Mouse (Mus musculus): ENCODE results near the gene Evx1. TPM values are rescaled to one million over a fixed set of nuclear protein-coding genes. Genes with fewer than 3 reads are reported as not detected.

The Evx1 gene
- total RNA-seq, 4 experiments from 2014 or later, result not detected

DNA sequence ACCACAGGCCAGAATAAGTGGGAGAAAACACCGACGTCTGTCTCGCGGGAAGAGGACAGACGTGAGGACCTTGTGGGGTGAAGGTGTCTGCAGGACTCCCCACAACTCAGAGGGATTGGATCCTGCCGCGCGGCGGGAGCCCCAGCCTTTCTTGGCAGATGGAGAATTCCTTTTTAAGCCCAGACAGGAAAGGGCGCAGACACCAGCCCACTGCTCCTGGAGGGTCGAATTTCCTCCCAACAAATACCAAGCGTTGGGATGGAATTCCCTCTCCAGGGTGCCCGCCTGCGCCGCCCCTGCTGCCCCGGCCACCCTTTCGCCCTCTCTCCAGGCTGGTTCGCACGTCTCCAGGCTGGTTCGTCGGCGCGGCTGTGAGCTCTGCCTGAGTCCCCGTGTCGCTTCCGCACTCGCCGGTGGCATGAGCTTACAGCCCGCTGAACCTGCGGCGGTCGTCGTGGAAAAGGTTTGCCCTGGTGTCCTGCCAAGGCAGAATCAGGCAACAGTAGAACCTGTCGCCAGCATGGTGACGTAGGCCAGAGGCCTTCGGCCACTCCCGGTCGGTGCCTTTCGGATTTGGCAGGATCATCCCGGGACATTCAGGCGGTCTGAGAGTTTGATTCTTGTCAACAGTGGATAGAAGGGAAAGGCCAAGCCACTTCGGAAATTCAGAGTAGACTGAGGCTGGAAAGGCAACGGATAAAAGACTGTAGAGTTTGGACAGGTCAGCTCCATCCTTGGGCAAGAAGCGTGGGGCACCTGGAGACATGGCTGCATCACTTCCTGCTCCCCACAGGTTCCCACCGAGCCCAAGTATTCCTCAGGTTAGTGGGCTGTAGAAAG lies 22.1 kb upstream of the Evx1 start:
- no peak for DNase-seq

DNA sequence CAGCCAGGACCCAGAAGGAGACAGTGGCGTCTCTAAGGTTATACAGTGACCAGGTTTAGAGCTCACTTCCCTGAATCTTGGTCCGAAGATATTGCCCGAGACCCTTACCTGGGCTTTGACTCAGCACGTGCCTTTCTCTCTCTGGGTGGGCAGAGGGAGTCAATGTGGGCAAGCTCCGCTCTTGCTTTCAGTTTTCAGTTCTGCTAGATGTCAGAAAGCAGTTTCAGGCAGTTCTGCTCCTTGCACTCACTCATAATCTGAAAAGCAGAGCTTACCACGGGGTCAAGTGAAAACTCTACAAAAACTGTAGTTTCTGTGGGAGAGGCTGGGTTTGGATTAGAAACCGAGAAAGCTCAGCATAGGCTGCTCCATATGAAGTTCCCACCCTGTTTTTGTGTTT lies 21.0 kb upstream of the Evx1 start:
- no peak for DNase-seq

DNA sequence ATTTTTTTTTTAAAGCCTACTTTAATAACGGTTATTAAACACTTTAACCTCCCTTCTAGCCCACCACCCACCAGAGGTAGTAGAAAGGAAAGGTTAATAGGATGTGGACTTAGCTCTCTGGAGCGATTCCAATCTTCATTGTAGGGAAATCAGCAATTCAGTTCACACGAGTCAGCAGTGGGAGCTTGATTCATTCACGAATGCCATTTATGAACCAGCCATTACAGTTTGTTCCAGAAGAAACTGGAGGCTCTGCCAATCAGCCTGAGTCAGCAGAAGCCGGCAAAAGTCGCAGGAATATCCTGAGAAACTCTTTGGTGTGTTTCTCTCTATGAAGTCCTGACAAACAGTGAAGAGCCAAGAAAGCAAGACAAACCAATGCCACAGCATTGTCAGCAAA lies 18.7 kb upstream of the Evx1 start:
- no peak for DNase-seq

DNA sequence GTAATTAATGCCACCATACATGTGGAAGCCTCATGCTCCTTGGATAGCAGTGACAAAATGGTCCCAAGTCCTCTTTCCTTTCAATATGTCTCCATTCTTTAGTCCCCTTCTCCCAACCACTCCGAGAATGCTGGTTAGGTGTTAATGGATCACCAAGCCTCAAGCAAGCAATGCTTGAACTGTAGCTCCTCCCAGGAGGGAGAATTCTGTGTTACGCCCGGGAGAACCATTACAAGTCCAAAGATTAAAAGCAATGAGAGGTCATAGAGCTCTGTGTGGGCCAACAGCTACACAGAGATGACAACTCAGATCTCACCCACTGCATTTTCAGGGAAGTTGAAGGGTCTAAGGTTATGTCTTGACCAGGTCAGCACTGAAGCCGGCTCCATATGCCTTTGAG lies 14.8 kb upstream of the Evx1 start:
- no peak for DNase-seq

DNA sequence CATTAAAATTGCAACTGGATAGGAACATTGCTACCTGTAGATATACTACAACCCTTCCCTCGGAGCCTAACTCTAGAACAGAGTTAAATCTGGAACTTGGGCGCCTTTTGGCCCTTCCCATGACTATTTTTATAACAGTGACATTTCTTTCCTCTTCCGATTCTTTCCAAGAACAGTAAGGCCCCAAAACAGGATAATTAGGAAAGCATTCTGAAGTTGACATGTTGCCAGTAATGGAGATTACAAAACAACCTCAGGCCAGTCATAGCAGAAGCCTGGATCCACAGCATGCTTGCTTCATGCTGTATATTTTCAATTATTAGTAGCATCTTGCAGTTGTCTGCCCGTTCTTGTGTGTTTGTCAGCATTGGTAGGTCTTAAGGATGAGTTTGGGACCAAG lies 12.5 kb upstream of the Evx1 start:
- DNase-seq, result no peak

DNA sequence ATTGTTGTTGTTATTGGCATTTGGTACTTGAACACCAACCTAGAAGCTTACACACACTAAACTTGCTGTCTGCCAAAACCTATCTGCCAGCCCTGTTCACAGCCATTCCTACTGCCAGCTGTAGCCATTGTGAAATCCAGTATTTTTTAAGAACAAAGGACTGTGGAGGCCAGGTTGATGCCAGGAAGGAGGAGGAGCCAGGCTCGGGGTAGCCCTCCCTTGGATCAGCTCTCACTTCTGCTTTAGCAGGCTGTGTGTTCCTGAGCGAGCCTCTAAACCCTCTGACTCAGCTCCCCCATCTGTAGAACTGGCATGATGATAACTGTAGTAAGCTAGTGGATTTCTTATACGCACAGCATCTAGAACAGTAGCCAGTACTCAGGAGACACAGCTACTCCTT lies 9.9 kb upstream of the Evx1 start:
- DNase-seq, result no peak

DNA sequence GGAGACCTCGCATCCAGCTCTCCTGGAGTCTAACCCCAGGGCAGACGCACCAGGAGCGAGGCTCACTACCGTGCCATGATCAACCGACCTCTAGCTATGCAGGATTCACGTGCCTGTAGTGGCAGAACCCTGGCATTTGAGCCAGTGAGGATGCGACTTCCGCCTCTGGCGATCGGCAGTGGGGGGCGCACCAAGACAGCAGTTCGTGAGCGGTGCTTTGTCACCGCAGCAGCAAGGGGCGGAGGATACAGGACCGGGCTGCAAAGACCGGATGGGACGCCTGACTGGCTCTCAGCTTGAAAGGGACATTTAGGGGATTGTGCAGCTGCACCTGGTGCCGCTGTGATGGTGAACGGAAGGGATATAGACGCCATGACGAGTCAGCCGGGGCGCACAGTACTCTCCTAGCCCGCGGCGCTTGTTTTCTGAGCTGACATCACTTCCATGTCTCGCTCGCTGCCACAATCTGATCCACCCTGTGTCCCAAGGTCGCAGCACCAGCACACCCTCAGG lies 7.4 kb upstream of the Evx1 start:
- peak; percentile 55 for DNase-seq

DNA sequence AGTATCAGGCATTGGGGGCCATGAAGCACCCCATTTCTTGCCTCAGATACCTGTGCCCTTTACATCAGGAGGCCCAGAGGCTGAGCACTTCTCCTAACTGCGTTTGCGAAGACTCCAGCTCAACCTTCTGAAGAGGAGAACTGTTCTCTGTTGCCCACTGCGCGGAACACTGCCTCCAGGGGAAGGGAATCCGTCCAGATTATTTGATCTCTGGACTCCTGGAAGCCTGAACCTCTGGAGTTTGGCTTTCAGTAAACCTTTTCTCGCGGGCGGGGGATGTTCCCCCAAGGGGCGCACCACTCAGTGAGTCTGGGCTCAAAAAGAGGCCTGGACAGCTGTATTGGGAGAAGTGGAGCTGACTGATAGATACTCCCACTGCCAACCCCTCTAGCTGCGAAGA lies 3.5 kb upstream of the Evx1 start:
- no peak for DNase-seq

DNA sequence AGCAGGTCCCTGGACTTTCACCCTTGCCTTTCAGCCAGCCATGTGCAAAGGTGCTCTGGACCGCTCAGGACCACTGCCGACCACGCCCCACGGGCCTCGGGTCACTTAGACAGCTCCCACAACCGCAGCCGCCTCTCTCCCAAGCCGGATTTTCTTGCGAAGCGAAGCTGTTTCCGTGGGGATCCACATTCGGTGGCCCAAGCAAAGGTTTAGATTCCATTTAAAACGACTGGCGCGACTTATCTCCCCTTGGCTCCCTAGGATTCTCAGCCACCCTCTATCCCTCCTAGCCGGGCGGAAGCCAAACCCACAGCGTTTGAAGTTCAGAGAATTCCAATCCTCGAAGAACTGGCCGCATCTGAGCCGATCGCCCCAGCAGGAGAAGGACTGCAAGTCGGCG lies 2.9 kb upstream of the Evx1 start:
- no peak for DNase-seq

DNA sequence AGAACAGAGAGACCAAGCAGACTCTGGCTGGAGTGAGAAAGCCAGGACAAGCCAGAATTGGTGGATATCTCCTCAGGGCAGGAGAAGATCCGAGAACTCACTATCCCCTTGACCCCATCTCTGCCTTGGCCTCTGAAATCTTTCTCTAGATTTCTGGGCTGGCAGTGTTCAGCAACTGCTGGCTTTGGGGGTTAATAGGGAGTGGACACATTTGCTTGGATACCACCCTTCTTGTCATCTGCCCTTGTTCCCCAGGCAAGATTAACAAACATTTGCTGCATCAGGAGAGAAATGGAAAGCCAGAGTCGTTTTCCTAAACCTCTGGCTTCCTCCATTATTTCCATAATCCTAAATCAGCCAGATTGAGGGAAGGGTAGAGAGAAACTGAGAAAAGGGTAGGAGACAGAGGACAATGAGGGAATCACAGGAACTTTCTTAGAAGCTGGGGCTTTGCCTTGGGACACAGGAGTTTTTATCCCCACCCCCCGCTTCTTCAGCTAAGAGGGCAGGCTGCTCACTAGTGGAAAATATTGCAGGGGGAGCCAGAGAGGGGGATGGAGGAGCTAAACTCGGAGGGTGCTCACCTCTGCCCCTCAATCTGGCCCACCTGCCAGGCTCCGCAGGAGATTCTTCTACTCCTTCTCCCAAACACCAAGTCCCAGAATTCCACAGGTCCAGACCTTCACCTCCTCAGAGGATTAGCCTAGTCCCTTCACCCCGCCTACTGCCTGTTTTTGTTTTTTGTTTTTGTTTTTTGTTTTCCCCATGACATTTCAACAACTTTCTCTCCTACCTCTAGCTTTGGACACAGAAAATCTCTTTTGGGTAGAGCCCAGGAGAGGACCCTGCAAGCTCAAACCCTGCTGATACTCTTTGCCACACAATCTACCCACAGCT lies 1.4 kb upstream of the Evx1 start:
- no peak for DNase-seq

DNA sequence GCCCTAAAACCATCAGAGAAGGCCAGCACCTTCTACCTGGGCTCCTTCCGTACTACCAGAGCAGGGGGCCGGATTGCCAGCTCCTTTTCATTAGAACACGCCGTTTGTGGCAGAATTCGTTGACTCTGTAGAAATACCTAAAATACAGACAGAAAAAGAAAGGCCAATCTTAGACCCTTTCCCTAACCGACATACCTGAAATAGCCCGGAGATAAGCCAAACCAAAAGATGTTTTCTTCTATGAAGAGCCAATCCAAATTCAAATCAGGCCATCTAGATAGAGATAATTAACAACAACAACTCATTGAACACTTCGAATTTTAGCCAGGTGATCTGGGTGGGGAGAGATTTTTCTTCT lies 761 bp upstream of the Evx1 start:
- DNase-seq, result no peak

DNA sequence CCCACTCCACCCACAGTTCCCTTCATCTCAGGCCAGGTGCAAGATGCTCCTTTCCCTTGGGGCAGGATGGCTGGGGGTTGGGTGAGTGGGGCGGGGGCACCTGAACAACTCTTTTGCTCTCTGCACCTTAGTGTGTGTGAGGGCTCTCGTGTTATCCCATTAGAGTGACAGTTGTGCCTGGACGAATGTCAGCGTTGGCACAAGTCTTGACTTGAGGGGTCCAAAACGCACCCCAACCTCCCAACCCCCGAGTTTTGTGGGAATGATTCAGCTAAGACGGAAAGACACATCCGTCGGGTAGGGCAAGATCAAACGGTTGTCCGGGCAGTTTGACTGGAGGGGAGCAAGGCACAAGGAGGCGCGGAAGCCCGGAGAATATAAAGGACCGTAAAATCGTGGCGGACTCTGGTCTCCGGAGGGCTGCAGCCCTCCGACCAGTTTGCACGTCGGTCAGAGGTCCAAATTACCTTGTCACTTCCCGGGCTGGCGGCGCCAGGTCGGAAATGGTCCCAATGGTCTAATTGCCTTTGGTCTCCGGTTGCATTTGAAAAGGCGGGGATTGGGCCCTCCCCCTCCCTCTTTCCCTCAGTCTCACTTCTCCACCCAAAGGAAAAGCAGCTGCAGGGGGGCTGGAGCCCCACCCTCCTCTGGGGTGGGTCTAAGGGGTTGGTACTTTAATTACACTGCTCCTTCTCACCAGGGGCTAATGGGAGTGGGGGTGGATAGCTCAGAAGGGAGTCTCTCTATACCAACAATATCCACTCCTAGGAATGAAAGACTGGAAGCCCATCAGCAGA lies 1.2 kb downstream of the Evx1 start:
- DNase-seq, result no peak

DNA sequence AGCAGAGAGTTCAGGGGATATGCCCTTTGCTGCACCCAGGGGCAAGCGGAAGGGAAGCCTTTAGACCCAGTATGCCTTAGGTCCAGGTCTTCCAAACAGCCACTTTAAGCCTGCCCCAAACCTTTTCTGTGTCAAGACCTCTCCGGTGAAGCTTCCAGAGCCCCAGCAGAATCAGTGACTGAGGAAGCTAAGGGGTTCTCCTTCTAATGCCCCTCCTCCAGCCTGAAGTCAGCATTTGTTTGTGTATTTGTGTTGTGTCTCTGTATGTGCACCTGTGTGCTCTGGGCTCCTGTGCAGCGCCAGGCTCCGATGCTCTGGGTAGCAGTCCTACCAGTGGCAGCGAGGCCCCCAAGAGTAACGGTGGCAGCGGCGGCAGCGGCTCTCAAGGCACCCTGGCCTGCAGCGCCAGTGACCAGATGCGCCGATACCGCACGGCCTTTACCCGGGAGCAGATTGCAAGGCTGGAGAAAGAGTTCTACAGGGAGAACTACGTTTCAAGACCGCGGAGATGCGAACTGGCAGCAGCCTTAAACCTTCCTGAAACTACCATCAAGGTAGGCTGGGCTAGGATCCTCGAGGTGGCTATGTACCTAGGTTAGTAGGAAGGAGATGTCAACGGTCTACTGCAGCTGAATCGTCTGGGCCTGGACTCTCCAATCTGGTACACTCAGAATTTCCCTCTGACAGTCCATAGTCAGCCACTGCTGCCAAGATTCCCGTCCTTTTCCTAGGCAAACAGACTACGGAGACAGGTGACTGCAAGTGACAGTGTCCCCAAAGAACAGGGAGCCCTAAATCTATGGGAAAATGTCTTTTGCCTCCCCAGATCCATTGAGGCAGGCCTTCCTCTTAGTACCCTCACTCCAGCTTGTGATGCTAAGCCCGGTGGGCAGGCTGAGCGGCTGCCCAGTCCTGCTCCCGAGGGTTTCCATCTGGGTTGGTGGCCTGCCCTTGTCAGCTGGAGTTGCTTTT lies 2.4 kb downstream of the Evx1 start:
- DNase-seq, result no peak

DNA sequence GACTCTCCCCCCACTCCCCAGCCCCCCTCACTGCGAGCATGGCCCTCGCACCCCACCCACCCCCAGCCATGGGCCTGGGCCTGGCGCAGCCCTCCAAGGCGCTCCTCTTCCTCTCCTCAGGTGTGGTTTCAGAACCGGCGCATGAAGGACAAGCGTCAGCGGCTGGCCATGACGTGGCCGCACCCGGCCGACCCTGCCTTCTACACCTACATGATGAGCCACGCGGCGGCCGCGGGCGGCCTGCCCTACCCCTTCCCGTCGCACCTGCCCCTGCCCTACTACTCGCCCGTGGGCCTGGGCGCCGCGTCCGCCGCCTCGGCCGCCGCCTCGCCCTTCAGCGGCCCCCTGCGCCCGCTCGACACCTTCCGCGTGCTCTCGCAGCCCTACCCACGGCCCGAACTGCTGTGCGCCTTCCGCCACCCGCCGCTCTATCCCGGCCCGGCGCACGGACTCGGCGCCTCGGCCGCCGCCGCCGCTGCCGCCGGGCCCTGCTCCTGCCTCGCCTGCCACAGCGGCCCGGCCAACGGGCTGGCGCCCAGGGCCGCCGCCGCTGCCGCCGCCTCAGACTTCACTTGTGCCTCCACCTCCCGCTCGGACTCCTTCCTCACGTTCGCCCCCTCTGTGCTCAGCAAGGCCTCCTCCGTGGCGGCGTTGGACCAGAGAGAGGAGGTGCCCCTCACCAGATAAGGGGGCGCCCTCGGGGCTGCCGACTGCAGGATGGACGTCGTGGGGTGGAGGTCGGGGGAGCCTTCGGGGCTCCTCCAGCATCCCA lies 3.3 kb downstream of the Evx1 start:
- no peak for DNase-seq

DNA sequence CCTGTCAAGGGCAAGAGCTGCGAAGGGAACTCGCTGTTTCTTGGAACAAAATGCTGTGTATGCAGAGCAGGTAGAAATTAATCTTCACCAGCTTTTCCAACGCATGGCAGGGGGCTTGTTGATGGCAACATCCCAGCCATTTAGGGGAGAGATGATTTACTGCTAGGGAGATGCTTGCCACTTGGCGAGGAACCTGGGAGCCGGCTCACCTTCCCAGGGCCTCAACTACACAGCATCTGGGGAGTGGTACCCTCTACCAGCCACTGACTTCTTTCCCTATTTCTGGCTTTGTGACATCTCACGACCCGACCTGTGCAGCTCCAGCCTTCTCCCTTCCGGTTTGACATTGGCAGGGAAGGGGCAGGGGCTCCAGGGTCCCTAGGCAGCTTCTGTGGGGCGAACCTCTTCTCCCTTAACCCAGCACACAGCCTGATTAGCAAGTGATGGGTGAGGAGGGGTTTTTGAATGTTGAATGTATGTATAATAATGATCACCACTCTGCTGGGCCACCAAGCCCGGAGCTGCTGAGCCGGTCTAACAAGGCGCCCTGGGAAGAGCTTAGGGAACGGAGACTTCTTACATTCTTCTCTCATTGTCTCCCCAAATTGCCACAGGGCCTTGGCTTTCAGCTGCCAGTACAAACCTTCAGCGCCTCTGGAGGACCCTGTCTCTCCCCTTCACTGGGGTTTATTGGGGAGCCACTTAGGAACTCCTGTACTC lies 4.3 kb downstream of the Evx1 start:
- no peak for DNase-seq

DNA sequence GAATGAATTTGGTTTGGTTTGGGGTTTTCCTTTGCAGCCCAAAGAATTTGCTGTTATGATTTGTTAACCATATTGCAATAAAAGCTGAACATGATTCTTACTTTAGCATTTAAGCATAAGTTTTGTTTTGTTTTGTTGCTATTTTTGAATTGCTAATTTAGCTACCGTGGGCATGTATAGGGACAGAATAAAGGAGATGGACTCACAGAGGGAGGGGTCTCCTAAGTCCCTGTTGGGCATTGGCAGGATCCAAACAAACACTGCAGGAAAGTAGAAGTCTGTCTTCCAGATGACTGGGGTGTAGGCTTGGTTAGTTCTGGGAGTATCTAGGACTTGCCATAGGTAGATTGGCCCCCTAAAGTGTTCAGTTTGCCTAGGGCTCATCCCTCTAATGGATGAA lies 5.0 kb downstream of the Evx1 start:
- no peak for DNase-seq

DNA sequence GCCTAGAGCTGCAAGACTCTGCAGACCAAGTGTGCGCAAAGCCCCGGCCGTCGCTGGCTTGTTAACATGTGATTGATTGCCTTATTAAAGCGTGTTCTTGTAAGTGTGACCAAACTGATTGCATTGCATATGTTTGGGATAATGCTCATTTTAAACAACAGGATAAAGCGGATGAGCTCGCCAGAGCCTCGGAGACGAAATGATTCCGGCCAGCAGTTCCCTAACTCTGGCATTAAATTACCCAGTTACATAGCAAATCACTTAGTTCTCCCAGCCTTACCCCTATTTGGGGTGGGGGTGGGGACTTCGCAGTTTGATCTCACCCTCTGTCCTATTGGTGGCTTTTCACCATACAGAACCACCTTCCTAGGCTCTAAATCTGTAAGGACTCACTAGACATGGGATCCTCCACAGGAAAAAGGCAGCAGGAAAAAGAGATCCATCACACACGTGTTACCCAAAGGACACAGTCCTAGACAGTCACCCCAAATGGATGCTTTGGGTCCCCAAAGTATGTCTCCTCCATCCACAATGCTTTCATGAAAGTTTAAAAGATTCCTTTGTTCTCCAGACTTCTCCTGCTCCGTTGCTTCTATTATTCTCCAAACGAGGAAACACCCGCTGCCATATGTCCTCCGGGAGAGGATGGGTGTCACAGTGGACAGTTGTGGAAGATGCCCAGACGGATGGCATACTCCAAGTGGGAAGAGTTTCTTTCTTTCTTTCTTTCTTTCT lies 6.8 kb downstream of the Evx1 start:
- DNase-seq, result no peak

DNA sequence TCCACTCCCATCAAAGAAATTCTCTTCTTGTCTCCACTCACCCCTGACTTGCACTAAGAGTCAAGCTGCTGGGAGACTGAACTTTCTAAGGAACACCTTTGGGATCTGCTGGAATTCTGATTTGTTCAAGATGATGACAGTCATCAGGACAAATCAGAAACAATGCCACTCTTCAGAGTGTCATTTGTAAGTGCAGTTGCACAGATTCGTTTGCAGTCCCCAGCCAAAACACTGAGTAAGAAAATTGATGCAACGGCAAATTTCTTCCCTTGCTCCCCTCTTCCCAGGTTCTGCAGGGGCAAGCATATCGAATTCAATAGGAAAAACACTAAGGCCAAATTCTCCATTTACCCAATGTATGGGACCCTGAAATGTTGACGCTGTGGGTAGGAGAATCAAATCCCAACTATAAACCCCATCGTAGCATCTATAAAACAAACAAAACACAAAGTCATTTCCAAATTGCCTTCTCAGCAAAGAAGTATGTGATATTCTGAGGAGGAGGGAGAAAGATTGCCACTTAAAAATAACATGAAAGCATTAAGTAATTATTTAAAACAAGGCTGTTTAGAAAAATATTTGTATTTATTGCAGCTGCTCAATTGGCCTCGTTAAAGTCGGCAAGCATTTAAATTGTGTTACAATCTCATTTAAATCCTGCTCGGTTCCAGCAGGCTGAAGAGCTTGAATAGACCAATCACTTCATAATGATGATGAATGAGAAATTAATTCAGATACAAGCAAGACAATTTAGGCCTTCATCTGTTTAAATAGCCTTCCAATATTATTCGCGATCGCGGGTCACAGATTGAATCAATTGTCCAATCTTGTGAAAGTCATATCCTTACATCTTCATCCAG lies 7.9 kb downstream of the Evx1 start:
- DNase-seq, result no peak
